Comparison of ENCODE assay signal across 1 mouse cellular context in the genomic region with DNA sequence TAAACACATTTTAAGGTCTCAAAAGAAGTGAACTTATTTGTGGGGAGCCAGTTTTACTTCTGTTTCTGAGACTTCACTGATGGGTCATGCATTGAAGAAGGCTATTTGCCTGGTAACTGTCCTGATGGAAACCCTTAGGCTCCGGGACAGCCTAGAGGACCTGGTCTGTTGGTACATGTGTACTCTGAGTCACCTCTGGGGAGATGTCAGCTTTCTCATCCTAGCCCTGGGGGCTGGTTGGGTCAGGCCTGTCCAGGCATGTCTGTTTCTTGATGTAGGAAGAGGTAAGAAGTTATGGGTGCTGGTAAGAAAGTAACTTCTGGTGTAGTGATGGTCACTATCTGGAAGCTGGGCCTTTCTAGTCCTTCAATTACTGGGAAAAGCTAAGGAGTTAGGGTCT.
TF ChIP-seq lines count a peak whose summit lies in the region.

No protein-coding gene starts in this region.

TF ChIP-seq in CH12.LX, 34 proteins besides CTCF, POLR2A, EP300 and RAD21 (continued from another document):
- no peak for TF ChIP-seq MAX (IDR thresholded peaks at IDR 0.05; ENCODE audit: low read length)
- peak; percentile 64 for TF ChIP-seq IRF4 (IDR thresholded peaks at IDR 0.05; ENCODE audit: low read depth, low read length)
- no peak for TF ChIP-seq NRF1 (IDR thresholded peaks at IDR 0.05; ENCODE audit: low read depth, low read length)
- no peak for TF ChIP-seq MAFK (IDR thresholded peaks at IDR 0.05; ENCODE audit: insufficient replicate concordance, low read length)
- TF ChIP-seq MXI1 (IDR thresholded peaks at IDR 0.05; ENCODE audit: low read depth, low read length): peak; percentile 19; the same call in 1 of the 2 replicates
- TF ChIP-seq ZNF384 (IDR thresholded peaks at IDR 0.05; ENCODE audit: low read depth, low read length): no peak
- no peak for TF ChIP-seq HCFC1 (IDR thresholded peaks at IDR 0.05; ENCODE audit: low read depth, low read length)
- TF ChIP-seq TCF12 (IDR thresholded peaks at IDR 0.05; ENCODE audit: low read depth, low read length): peak; percentile 54; the same call in 1 of the 2 replicates
- TF ChIP-seq KAT2A (IDR thresholded peaks at IDR 0.05; ENCODE audit: insufficient replicate concordance, low read length): no peak
- no peak for TF ChIP-seq USF2 (conservative IDR thresholded peaks at IDR 0.05; ENCODE audit: low read depth, low read length)
- TF ChIP-seq GABPA (IDR thresholded peaks at IDR 0.05; ENCODE audit: insufficient replicate concordance, low read depth, low read length): no peak
- no peak for TF ChIP-seq POLR2AphosphoS2 (IDR thresholded peaks at IDR 0.05; ENCODE audit: low read depth, low read length)
- TF ChIP-seq ZKSCAN1 (IDR thresholded peaks at IDR 0.05; ENCODE audit: borderline replicate concordance, low read depth, low read length): no peak
- no peak for TF ChIP-seq TBP (conservative IDR thresholded peaks at IDR 0.05; ENCODE audit: low read depth, low read length)
- TF ChIP-seq BHLHE40 (IDR thresholded peaks at IDR 0.05; ENCODE audit: low read depth, low read length): no peak
- no peak for TF ChIP-seq NELFE (IDR thresholded peaks at IDR 0.05; ENCODE audit: low read depth, low read length)
- TF ChIP-seq USF1 (IDR thresholded peaks at IDR 0.05; ENCODE audit: low read depth, low read length): no peak
- no peak; the same call in 1 of the 2 replicates for TF ChIP-seq RCOR1 (conservative IDR thresholded peaks at IDR 0.05; ENCODE audit: low read depth, low read length)
- peak; percentile 96 for TF ChIP-seq CHD1 (IDR thresholded peaks at IDR 0.05; ENCODE audit: low read depth, low read length)
- no peak for TF ChIP-seq CHD2 (IDR thresholded peaks at IDR 0.05; ENCODE audit: low read length)
- TF ChIP-seq ETS1 (conservative IDR thresholded peaks at IDR 0.05; ENCODE audit: low read depth, low read length): peak; percentile 43; the same call in 1 of the 2 replicates
